Mouse (Mus musculus): ENCODE measurements around the gene Glud1. TPM values are rescaled to one million over a fixed set of nuclear protein-coding genes. Genes with fewer than 3 reads are reported as not detected.

The Glud1 gene
- total and polyA plus RNA-seq, 3 experiments = 57.1 to 125 (median 92.3) TPM

DNA sequence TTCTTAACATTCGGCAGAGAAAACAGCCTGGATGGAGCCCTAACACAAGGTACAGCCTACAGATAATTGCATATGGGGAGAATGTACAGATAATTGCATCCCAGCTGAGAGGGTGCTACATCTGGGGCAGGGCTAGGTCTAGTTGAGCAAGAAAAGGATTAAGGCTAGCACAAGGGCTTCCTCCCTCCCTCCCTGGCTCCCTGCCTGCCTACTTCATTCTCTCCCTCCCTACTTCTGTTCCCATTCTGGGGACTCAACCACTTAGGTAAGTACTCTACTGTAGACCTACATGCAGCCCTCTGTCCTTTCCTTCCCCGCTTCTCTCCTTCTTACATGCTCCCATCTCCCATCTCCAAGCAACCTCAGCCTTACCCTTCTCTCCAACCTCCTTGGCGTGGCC is 42.8 kb downstream of the Glud1 start:
- Histone ChIP-seq H3K27ac (ENCODE audit: control insufficient read depth, low read depth, low read length) (no peak overlapping the region), H3K36me3 (ENCODE audit: control insufficient read depth in 1 of 2, insufficient read depth in 2 of 2, low read length in 2 of 2) (no peaks in the 10 kb centered on the region), H3K27me3 (ENCODE audit: control insufficient read depth in 1 of 2, insufficient read depth in 2 of 2, low read length in 2 of 2) (no peaks in the 10 kb centered on the region), H3K4me1 (ENCODE audit: control insufficient read depth in 1 of 2, insufficient read depth in 2 of 2, low read length in 2 of 2) (peaks cover 3 to 4% of the 10 kb centered on the region in 2 experiments; a peak in 2 of 4 replicates), H3K9me3 (replicated peaks; ENCODE audit: insufficient read depth, low read length) (no peaks in the 10 kb centered on the region), H3K4me3 (ENCODE audit: control insufficient read depth in 1 of 2, insufficient read depth in 1 of 2, low read depth in 2 of 2, low read length in 2 of 2) (no peak overlapping the region), H3K79me2 (ENCODE audit: control insufficient read depth, insufficient read depth, low read length, poor library complexity) (no peaks in the 10 kb centered on the region), H3K9ac (ENCODE audit: control insufficient read depth, low read depth, low read length, poor library complexity, severe bottlenecking) (no peak overlapping the region)
- no peak for DNase-seq (ENCODE audit: low read depth, low spot score)
- TF ChIP-seq NELFE (IDR thresholded peaks at IDR 0.05; ENCODE audit: low read depth, low read length) (no peak), ETS1 (IDR thresholded peaks at IDR 0.05; ENCODE audit: low read depth, low read length) (peak; percentile 49; the same call in 1 of the 2 replicates), USF1 (IDR thresholded peaks at IDR 0.05; ENCODE audit: low read depth, low read length) (no peak)

DNA sequence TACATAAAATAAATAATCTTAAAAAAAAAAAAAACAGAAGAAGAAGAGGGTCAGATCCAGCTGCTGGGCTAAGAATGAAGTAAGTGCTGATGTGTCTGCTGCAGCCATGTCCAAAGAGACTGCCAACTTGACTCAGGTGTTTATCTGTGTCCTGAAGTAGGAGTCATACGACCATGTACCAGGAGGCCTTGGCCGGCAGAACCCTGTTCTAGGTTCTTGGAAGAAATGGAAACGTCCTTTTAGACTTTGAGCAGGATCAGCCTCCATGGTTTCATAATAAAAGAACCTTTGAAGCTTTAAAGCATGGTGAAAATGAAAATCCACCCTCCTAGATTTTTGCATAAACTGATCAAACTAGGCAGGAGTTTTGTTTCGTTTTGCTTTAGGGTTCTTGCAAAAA is 43.9 kb downstream of the Glud1 start:
- Histone ChIP-seq H3K4me1 (ENCODE audit: control insufficient read depth in 1 of 2, insufficient read depth in 2 of 2, low read length in 2 of 2) (peaks cover 3 to 4% of the 10 kb centered on the region in 2 experiments; a peak in 2 of 4 replicates), H3K9me3 (replicated peaks; ENCODE audit: insufficient read depth, low read length) (no peaks in the 10 kb centered on the region), H3K27me3 (ENCODE audit: control insufficient read depth in 1 of 2, insufficient read depth in 2 of 2, low read length in 2 of 2) (no peaks in the 10 kb centered on the region), H3K27ac (ENCODE audit: control insufficient read depth, low read depth, low read length) (no peak overlapping the region), H3K9ac (ENCODE audit: control insufficient read depth, low read depth, low read length, poor library complexity, severe bottlenecking) (no peak overlapping the region), H3K36me3 (ENCODE audit: control insufficient read depth in 1 of 2, insufficient read depth in 2 of 2, low read length in 2 of 2) (no peaks in the 10 kb centered on the region), H3K4me3 (ENCODE audit: control insufficient read depth in 1 of 2, insufficient read depth in 1 of 2, low read depth in 2 of 2, low read length in 2 of 2) (no peak overlapping the region), H3K79me2 (ENCODE audit: control insufficient read depth, insufficient read depth, low read length, poor library complexity) (no peaks in the 10 kb centered on the region)
- TF ChIP-seq HCFC1 (IDR thresholded peaks at IDR 0.05; ENCODE audit: low read depth, low read length) (no peak), ZKSCAN1 (IDR thresholded peaks at IDR 0.05; ENCODE audit: low read depth, low read length) (no peak), POLR2AphosphoS2 (IDR thresholded peaks at IDR 0.05; ENCODE audit: low read length) (no peak), NRF1 (IDR thresholded peaks at IDR 0.05; ENCODE audit: insufficient read depth, low read depth, low read length, poor library complexity, severe bottlenecking) (no peak), MYC (IDR thresholded peaks at IDR 0.05; ENCODE audit: low read depth, low read length) (no peak), JUND (IDR thresholded peaks at IDR 0.05; ENCODE audit: low read depth, low read length) (no peak), EP300 (IDR thresholded peaks at IDR 0.05; ENCODE audit: low read depth in 1 of 2, low read length in 2 of 2) (no peak), MEF2A (IDR thresholded peaks at IDR 0.05; ENCODE audit: extremely low read depth, insufficient replicate concordance, low read depth, low read length, poor library complexity, severe bottlenecking) (no peak), MAZ (IDR thresholded peaks at IDR 0.05; ENCODE audit: low read depth, low read length) (no peak), ZNF384 (IDR thresholded peaks at IDR 0.05; ENCODE audit: low read depth, low read length) (no peak), ETS1 (IDR thresholded peaks at IDR 0.05; ENCODE audit: low read depth, low read length) (no peak), CHD2 (IDR thresholded peaks at IDR 0.05; ENCODE audit: low read length) (no peak), MAFK (IDR thresholded peaks at IDR 0.05; ENCODE audit: borderline replicate concordance, low read depth, low read length) (no peak), UBTF (IDR thresholded peaks at IDR 0.05; ENCODE audit: borderline replicate concordance, insufficient read depth, low read depth, low read length) (no peak), USF2 (IDR thresholded peaks at IDR 0.05; ENCODE audit: borderline replicate concordance in 1 of 2, insufficient read depth in 1 of 2, low read depth in 1 of 2, low read length in 2 of 2) (no peak)
- no peak for DNase-seq (ENCODE audit: low read depth, low spot score)
